Mouse (Mus musculus): ENCODE measurements at regions not wholly inside any gene's neighbourhood (a gene's known extent, or its start where the extent isn't known, plus 50 kb on each side); places are given as distances from the start of the nearest gene placed in this dataset.

GRCm38 (mm10) chr11:66680057-66680621 is 154.4 kb upstream of the Shisa6 start:
- TF ChIP-seq POLR2A (IDR thresholded peaks at IDR 0.05; ENCODE audit: control insufficient read depth, low read depth, low read length) (no peak), CTCF (IDR thresholded peaks at IDR 0.05; ENCODE audit: control insufficient read depth, insufficient read depth, insufficient replicate concordance, low read depth, low read length) (no peak)
